Mouse (Mus musculus): ENCODE results near the gene Sox12.
"Not testable (repeated sequence)": the region's sequence is repeated elsewhere in the genome, so short reads cannot be mapped to it uniquely, and the experiment has no call there.

Sox12 gene

DNA sequence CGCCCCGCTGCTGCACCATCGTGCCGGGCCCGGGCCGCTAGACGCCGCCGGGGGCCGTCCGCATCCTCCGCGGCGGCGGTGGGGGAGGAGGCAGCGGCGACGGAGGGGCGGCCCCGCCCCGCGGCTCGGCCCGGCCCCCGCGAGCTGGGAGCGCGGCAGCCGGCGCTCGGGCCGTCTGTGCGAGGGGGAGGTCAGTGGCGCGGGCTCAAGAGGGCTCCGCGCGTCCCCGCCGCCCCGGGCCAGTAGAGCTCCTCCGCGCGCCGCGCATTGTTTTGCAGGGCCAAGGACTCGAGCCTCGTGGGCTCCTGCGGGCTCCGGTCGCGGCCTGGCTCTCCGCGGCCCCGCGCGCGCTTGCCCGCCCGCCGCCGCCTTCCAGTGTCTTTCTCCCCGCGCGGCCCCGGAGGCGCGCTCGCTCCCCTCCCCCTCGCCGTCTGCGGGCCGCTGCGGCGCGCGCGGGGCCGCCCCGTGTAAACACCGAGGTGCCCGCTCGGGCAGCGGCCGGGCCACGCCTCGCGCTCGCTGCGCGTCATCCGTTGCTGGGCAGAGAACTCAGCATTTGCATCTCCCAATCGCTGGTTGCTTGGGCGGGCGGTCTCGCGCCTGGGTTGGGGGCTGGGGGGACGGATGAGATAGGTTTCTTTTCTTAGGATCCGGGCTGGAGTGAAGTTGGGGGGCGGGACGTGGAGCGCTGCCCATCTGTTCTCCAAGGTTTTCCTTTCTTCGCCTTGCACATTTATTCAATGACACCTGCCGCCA is at the start of gene Sox12:
TSS of gene Sox12 (minus strand) at position 384 of the 756 bp plus-strand sequence.
- DNase-seq (ENCODE audit: low spot score in 2 of 2) = peak; percentile 84 to 92

DNA sequence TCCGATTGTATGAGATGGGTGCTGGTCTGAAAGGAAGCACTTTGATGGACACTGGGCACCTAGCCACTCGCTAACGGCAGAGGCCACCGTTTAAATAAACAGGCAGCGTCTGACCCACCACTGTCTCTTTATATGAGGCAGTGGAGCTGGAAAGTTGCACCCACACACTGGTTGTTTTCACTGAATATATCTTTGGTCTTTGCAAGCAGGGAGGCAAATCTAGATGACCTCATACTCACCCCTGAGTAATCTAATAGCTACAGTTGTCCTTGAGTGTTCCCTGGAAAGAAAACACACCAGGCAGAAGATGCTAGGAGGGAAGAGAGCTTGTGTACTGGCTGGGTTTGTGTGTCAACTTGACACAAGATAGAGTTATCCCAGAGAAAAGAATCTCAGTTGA is 49.6 kb upstream of the Sox12 start:
- DNase-seq (ENCODE audit: low spot score in 2 of 2) = no peak

DNA sequence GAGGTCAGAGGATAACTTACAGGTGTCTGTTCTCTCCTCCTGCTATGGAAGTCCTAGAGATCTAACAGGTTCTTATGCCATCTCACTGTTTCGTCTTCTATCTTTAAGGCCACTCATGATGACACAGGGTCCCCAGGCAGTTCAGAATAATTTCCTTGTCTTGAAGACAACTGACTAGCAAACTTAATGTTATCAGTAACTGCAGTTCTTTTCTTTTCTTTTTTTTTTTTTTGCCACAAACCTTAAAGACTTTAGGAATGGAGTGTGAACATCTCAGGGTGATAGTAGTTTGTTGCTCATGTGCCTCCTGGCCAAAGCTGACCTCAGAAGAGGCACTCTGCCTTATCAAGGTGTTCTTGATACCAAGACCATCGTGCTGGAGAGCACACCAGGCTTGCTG is 48.8 kb upstream of the Sox12 start:
- no peak for DNase-seq (ENCODE audit: low spot score in 2 of 2)

DNA sequence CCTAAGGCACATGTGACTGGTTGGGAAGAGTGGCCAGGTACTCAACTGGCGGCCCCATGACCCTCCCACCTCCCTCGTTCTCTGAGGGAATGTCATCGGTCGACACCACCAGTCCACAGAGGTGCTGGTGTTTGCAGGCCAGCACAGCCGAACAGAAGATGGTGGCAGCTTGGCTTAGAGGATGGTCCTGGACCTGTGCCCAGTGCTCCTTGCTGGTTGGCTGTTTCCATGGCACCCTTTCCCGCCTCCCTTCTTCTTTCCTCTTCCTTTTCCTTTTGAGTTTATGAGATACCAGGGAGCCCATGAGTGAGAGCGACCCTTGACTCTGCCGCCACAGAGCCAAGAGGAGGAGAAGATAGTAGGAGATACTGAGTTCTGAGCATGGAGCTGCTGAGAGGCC is 45.4 kb upstream of the Sox12 start:
- no peak for DNase-seq (ENCODE audit: low spot score in 2 of 2)

DNA sequence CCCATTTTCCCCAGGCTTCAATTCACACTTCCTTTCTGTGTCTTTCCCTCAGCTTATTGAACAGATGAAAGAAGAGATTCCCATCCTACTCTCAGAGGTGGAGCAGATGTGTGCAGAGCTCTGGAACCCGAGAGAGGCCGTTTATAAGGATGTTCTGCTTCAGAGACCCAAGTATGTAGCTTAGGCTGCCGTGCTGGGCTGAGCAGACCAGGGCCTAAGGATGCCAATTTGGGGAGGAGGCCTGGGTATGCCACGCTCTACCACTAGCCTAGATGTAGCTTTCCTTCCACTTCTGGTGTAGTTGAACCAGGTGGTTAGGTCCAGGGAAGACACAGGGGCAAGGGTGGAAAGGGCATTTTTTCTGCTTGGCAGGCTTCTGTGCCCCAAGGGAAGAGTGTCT is 44.5 kb upstream of the Sox12 start:
- DNase-seq (ENCODE audit: low spot score in 2 of 2) = no peak

GRCm38 (mm10) chr2:152439833-152440232 is 42.0 kb upstream of the Sox12 start:
- DNase-seq (ENCODE audit: low spot score in 2 of 2) = no peak

GRCm38 (mm10) chr2:152438963-152439362 is 41.1 kb upstream of the Sox12 start:
- DNase-seq (ENCODE audit: low spot score in 2 of 2) = no peak

DNA sequence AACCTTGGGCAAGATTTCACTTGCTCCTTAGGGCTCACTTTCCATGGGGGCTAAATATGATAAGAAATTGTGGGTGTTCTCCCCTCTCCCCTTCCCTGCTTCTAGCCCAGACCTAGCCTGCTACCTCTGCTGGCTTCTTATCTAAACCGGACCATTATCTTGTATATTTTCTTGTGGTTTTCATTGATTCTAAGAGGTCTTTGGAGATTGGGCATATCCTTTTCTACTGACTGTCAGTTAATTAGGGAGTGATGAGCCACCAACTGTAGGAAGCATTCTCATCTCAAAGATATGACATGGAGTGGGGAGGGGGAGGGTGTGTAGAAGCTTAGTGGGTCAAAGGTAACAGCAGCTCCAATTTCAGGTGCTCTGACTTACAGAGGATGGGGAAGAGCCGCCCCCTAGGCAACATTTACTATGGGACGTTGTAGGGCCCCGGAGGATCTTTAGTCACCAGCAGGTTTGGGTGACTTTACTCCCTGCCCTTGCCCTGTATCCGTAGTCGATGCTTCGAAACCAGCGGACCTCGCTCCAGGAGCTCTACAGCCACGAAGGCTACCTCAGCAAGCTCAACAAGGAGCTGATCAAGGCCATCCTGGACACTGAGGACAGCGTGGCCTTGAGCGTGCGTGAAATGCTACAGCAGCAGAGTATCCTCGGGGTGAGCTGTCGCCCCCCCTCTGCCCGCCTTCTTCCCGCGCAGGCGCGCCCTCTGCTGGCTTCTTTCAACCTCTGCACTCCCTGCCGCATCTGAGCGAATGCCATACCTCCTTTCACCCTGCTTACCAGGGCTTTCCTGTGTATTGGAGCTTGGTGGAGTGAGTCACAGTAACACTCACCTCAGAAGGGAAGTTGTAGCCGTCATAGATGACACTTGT is 39.4 kb upstream of the Sox12 start:
- DNase-seq (ENCODE audit: low spot score in 2 of 2) = peak; percentile 51 to 87

- no peak for DNase-seq (ENCODE audit: low spot score in 2 of 2)
Measured at GRCm38 (mm10) chr2:152436405-152436901, 38.6 kb upstream of the Sox12 start.

GRCm38 (mm10) chr2:152428481-152428880 is 30.6 kb upstream of the Sox12 start:
- not testable (repeated sequence) for DNase-seq (ENCODE audit: low spot score in 2 of 2)

- DNase-seq (ENCODE audit: low spot score in 2 of 2) = no peak
Measured at GRCm38 (mm10) chr2:152427493-152427892, 29.6 kb upstream of the Sox12 start.

- DNase-seq (ENCODE audit: low spot score in 2 of 2) = no peak
Measured at GRCm38 (mm10) chr2:152415786-152416185, 17.9 kb upstream of the Sox12 start.

DNA sequence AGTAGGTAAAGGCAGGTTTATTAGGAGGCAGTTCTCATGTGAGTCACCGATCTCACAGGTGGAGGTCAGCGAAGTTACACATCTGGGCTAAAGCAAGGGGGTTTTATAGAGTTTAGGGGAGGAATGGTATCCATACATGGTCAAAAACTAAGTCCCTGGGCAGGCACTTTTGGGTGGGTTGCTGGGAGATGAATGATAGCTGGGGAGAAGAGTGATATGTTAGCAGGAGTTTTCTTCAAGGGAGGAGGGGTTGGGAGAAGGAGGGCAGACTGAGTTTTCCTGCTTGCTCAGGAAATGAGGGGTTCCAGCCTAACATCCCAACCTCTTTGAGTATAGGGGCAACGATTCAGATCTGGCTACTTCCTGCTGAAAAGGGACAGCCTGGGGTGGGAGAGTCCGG is 17.4 kb upstream of the Sox12 start, which contains the start of gene 6820408C15Rik:
TSS of gene 6820408C15Rik (plus strand) at position 301 of the 400 bp plus-strand sequence.
- DNase-seq (ENCODE audit: low spot score in 2 of 2) = no peak

DNA sequence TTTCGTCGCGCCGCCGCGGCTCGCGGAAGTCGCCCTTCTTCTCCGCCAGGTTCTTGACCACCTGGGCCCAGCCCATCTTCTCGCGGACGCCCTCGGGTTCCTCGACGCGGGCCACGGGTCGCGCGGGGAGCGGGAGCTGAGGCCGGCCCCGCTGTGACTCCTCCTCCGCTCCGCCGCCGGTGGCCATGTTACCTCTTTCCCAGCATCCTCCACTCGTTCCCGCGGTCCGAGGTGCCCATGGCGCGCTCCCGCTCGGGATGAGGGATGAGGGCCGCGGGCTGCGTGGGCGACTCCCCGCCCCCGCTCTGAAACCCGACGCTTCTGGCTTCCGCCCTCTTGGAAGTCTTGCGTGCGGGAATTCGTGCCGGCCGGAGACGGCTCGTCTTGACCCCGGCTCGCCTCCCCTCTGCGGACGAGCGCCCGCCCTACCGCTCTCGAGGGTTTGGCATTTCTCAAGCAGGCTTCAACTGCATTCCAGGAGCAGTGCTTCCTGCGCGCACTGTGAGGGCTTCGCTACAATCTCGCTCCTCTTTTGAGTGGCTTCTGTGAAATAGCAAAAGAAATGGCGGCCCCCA is 16.8 kb upstream of the Sox12 start, which contains the start of gene Zcchc3:
TSS of gene Zcchc3 (minus strand) at position 437 of the 575 bp plus-strand sequence.
- DNase-seq (ENCODE audit: low spot score in 2 of 2) = peak in 1 of 2 experiments; percentile 19

DNA sequence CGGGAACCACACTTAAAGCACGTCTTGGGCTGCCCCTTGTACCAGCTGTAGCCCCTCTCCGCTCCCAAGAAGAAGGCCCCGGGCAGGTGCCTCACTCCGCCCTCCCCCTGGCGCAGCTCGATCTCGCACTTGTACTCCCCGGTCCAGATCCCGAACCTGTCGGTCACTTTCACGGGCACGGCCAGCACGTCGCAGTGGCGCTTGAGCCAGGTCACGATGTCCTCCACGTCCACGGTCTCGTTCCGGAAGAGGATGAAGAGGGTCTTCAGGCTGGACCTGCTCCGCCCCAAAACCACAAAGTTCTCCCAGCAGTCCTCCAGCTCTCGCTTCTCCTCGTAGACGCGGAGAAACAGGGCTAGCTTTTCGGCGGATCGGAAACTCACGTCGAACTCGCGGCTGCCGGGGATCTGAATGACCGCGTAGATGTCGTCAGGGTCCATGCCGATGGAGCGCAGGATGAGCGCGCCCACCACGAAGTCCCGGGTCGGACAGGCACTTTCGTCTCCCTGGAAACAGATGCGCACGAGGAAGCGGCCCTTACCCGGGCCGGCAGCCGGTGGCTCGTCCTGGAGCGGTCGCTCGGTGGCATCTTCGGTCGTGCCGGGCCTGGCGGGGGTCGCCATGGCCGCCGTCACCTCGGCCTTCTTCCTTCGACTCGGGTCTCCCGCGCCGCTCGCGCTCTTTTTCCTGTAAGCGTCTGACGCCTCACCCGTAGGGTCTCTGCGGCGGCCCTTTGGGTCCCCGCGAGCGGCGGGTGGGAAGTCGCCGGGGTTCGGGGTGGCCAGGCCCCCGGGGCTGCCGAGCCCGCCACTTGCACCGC is 16.1 kb upstream of the Sox12 start:
- DNase-seq (ENCODE audit: low spot score in 2 of 2) = peak in 1 of 2 experiments; percentile 10

DNA sequence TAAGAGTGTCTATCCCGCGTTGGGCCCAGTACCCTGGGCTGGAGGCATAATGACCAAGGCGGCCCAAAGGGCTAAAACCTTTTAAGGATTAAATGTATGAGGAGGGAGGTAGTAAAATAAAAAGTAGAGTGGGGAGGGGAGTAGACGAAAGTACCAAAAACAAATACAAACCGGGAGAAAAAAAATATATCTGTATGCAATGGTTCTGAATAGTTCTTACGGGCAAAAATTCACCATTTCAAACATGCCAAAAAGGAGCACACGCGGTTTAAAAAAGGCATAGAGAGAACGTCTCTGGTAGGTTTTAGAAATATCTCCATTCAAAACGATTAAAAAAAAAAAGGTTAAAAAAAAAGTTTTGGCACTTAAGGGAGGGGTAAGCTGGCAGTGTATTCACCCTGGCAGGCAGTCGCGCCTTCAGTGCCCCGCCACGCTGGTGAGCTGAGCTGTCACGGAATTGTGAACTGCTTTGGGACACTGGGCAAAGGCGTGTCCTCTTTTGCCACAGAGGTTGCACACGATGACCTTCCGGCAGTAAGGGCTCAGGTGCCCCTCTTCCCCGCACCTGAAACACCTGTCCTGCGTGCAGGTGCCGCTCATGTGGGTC is 15.4 kb upstream of the Sox12 start:
- DNase-seq (ENCODE audit: low spot score in 2 of 2) = no peak

GRCm38 (mm10) chr2:152412526-152413157 is 14.8 kb upstream of the Sox12 start:
- no peak for DNase-seq (ENCODE audit: low spot score in 2 of 2)

DNA sequence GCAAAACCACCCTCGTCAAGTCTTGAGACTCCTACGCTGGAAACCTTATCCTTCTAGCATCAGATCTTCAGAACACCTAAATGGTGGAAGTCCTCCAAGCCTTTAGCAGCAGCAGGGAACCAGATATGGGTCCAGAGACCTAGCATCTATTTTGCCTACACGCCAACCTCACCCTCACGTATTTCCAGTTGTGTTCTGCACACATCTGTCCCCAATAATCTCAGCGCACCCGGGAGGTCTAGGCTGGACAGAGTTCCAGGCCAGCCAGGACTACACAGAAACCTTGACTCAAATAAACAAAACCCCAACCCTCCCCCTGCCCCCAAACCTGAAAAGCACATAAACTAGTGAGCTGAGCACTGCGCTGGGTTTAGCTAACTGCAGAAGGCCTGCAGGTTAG is 13.6 kb upstream of the Sox12 start:
- DNase-seq (ENCODE audit: low spot score in 2 of 2) = no peak

DNA sequence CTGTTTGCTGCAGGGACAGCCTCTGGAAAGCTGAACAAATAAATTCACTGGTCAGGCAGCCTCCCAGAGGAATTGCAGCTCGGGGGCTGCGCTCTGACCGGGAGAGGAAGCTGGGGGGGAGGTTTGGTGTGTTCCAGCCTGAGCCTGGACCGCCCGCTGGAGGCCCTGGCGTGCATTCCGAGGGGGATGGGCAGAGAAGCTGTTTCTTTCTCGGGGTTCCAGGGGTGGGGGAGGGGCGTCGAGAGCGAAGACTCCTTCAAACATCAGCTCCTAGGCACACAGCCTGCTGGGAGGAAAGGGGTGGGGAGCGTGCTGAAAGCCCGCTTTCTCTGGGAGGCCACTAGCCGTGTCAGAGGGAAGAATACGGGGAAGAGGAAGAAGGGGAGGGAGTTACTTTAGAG is 13.1 kb upstream of the Sox12 start:
- no peak for DNase-seq (ENCODE audit: low spot score in 2 of 2)

- DNase-seq (ENCODE audit: low spot score in 2 of 2) = no peak
Measured at GRCm38 (mm10) chr2:152409781-152410180, 11.9 kb upstream of the Sox12 start.
